Mouse (Mus musculus) bone marrow, adult 2 months (tissue): ENCODE data around the gene Stk32c. TPM values are rescaled to one million over a fixed set of nuclear protein-coding genes. Genes with fewer than 3 reads are reported as not detected.

Experiments
- H3K27ac ChIP-seq: fragments of 200-500 bp; 2 replicates; pipeline ENCODE4 v1.5.1; 2012; ENCODE audit warnings: low read depth, mild to moderate bottlenecking, control low read depth, inconsistent platforms, low read length; ENCODE audit not compliant: control insufficient read depth, poor library complexity, insufficient read depth
- H3K4me1 ChIP-seq: fragments of 200-500 bp; 2 replicates; pipeline ENCODE4 v1.6.1; 2011; ENCODE audit warnings: low read length; ENCODE audit not compliant: control insufficient read depth, insufficient read depth
- H3K4me3 ChIP-seq: fragments of 200-500 bp; replicated peaks from 2 replicates; pipeline ENCODE3; 2011; ENCODE audit warnings: mild to moderate bottlenecking, low read depth, low read length, control low read depth; ENCODE audit not compliant: control insufficient read depth
- CTCF ChIP-seq: fragments of 200-500 bp; IDR thresholded peaks from 2 replicates; pipeline ENCODE4 v1.5.1; 2011; ENCODE audit warnings: low read length, control low read depth; ENCODE audit not compliant: control insufficient read depth, insufficient read depth
- POLR2A ChIP-seq: fragments of 200-500 bp; IDR thresholded peaks from 2 replicates; pipeline ENCODE4 v1.6.1; 2011; ENCODE audit warnings: low read depth, mild to moderate bottlenecking, control low read depth, low read length, borderline replicate concordance; ENCODE audit not compliant: control insufficient read depth
- WGBS: fragments of 180-500 bp; shearing (Covaris S2); methylation state at CpG from one replicate; pipeline ENCODE4 v1.1.7; 2018; 5-methylcytosine and 5-hydroxymethylcytosine counted together
- polyA plus RNA-seq: library from polyadenylated mRNA; stranded (reverse); fragments of >200 nt; gene quantifications from 2 replicates; pipeline ENCODE4 v1.2.4, GENCODE M21; 2011; ENCODE audit warnings: low replicate concordance; ENCODE audit not compliant: missing spikeins, insufficient read depth, insufficient read length

Stk32c gene
- polyA plus RNA-seq, 1 experiment: 3.2 TPM

- Histone ChIP-seq H3K4me1 (no peaks in the 10 kb centered on the region), H3K27ac (no peak overlapping the region), H3K4me3 (no peak overlapping the region)
- 46% methylated on average over 7 of the region's 7 CpGs for WGBS
- TF ChIP-seq POLR2A (no peak), CTCF (no peak)
Observed at GRCm38 (mm10) chr7:139249406-139250210, 36.5 kb upstream of the Stk32c start.

- 3% methylated on average over 45 of the region's 45 CpGs for WGBS
Observed at GRCm38 (mm10) chr7:139248615-139249405, 35.7 kb upstream of the Stk32c start.

GRCm38 (mm10) chr7:139247881-139248614 lies 34.9 kb upstream of the Stk32c start, which contains the start of gene Pwwp2b:
Pwwp2b (plus strand) TSS chr7:139248482.
- WGBS: under 1% methylated on average over 71 of the region's 72 CpGs
- TF ChIP-seq CTCF: no peak
- peak; percentile 39; the same call in 1 of the 2 replicates for TF ChIP-seq POLR2A
- H3K4me1 ChIP-seq: no peaks in the 10 kb centered on the region
- H3K4me3 ChIP-seq: peak within 1 kb of the TSS; percentile 82
- peak within 1 kb of the TSS; percentile 87 for H3K27ac ChIP-seq

More at GRCm38 (mm10) chr7:139248615-139249405, 35.7 kb upstream of the Stk32c start:
- no peak for TF ChIP-seq POLR2A
- no peak for TF ChIP-seq CTCF
- Histone ChIP-seq H3K4me3 (peak overlapping the region; percentile 82), H3K27ac (peak overlapping the region; percentile 87), H3K4me1 (no peaks in the 10 kb centered on the region)

- Histone ChIP-seq H3K4me1 (no peaks in the 10 kb centered on the region), H3K27ac (peak overlapping the region; percentile 87), H3K4me3 (peak overlapping the region; percentile 70)
- 49% methylated on average over 38 of the region's 38 CpGs for WGBS
- TF ChIP-seq CTCF (no peak), POLR2A (no peak)
Observed at GRCm38 (mm10) chr7:139246931-139247880, 34.1 kb upstream of the Stk32c start.

GRCm38 (mm10) chr7:139246086-139246485 lies 33.0 kb upstream of the Stk32c start:
- WGBS: 80% methylated on average over 5 of the region's 5 CpGs
- no peaks in the 10 kb centered on the region for H3K4me1 ChIP-seq
- no peak overlapping the region for H3K4me3 ChIP-seq
- TF ChIP-seq POLR2A: no peak
- no peak for TF ChIP-seq CTCF
- no peak overlapping the region for H3K27ac ChIP-seq

GRCm38 (mm10) chr7:139239432-139239831 lies 26.3 kb upstream of the Stk32c start:
- WGBS: 65% methylated on average over 3 of the region's 3 CpGs
- TF ChIP-seq CTCF: no peak
- no peak for TF ChIP-seq POLR2A
- Histone ChIP-seq H3K27ac (no peak overlapping the region), H3K4me1 (peaks cover 2% of the 10 kb centered on the region; the same call in 1 of the 2 replicates), H3K4me3 (no peak overlapping the region)
